Mouse (Mus musculus) mouse embryonic stem cell (cell line): Measurements from ENCODE around the gene Dapl1.

Source experiments
- in situ Hi-C, 2 experiments: fragments of 300-500 bp; cut with MboI; formaldehyde crosslinking; loops; 1 replicate in 1 of 2; 3 replicates in 1 of 2; pipeline ENCODE4 v1.14.3; 2019 to 2020; ENCODE audit warnings: low sequenced_read_pairs in 2 of 2, low pct_unique_long_range_greater_than_20kb in 1 of 2, mixed read lengths in 1 of 2; ENCODE audit not compliant: unreplicated experiment in 1 of 2

Gene Dapl1

DNA sequence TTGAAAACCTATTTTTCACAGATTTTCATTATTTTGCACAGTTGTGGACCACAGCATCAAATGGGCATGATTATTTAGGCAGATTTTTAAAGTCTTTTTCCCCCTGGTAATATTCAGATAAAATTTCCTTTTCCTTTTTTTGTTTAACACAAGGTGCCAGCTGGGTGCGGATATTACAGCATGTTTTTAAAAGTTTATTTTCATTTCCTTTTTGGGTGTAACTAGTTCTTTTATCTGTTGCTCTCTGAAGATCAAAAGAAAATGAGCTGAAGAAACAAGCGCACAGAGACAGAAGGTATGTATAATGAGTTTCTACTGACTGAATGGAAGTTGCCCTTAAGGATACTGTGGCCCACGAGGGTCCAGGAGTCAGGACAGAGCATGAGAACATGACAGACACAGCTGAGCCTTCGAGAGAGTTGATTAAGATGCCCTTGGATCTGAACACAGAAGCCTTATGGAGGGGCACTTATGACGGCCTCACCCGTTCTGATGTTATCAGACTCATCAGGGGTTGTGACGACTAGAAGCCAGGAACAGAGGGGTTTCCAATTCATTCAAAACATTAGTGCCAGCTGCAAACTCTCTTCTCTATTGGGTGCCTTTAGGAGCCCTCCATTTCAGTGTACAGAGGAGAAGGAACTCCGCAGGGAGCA, 14.7 kb upstream of the Dapl1 start:
- in situ Hi-C loops, result no loop called here

DNA sequence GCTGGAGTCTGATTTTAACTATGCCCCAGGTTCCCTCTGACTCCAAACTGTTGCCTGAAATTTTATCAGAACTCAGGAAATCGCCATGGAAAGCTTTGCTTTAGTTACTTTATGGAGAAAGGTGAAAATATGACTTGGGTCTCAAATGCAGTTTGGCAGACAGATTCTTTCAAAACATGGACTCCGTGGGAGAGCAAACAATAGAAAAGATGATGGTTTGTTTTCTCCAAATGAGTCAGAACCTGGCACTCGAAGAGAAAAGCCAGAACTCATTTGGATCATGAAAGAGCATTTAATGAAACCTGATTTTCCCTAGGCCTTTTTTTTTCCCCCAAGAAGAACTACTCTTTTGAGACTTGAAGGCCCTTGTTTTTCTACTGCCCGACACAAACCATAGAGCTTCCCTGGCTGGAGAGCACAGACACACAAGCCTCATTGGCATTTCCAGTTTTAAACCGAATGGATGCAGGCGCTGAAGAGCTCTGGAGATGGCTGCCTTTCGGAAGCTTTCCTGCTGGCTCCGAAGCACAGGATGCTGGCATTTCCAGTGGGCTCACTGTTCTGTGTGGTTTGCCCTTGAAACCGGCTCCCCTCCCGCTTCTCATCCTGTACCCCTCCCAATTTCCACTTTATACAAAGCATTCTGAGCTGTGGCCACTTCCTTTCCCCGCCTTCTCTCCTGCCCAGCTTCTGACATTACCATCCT, 14.0 kb upstream of the Dapl1 start:
- in situ Hi-C loops, result no loop called here

DNA sequence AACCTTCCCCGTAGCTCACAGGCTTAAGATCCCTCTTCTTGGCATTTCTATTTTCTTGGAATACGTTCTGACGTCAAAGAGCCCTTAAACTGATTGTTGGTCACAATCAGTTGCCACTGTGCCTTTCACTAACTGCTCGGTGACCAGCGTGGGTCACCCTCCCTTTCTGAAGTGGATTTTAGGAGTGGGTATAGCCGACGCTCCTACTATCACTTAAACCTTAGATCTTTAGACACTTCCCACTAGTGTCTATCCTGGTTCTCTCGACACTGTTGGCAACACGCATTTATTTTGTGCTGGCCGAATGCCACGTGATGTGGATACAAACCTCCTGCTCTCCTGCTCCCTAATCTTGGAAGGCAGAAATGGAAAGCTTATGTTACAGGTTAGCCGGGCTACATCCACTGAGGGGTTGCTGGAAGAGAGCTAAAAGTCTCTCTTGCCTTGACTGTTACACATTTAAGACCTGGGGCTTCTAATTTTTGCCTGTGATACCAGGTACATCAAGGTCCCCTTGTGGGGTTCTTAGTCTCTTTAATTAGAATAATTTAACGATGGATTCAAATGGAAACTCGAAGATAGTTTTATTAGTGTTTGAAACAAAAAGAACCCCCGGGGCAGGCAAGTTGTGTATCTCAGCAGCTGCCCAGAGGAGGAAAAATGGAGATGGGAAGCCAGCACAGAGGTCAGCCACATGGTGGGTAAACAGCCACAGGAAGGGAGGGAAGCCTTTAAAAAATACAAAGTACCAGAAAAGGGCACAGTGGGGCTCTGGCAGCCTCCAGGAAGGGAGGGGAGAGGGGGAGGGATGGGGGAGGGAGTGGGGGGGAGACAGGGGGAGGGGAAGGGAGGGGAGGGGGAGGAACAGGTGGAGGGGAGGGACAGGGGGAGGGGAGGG, 13.2 kb upstream of the Dapl1 start:
- in situ Hi-C loops, result no loop called here

DNA sequence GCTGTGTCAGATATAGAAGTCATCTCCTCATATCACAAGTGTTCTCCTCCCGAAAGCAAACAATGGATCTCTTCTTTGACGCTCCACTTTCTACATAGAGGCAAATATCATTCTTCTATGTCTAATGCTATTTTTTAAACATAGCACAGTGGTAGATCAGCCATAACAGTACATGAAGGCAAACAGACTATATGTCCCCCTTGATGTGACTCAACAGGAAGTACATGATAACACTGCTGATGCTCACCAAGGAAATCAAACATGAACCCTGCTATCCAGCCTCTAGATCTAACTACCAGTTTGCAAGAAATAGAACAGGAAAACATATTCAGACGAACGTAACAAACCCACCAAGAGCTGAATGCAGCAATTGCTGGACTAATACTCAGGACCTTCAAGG, 10.1 kb upstream of the Dapl1 start:
- in situ Hi-C loops, result no loop called here

DNA sequence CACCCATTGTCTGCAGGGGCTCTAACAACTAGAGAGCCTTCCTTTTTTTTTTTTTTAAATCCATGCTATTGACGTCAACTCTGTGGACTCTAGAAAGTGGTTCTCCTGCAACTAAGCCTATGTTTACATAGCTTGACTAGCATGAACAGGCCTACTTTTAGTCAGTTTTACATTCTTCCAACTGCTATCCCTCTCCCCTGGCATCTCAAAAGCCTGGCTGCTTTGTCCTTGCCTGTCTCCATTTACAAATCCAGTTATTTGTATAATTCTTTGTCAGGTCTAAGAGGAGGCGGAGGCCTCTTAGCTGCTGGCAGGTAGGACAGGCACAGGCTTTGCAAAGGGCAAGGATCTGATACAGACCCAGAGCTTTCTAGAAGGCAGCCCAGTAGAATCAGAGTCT, 627 bp downstream of the Dapl1 start:
- in situ Hi-C loops, result no loop called here

DNA sequence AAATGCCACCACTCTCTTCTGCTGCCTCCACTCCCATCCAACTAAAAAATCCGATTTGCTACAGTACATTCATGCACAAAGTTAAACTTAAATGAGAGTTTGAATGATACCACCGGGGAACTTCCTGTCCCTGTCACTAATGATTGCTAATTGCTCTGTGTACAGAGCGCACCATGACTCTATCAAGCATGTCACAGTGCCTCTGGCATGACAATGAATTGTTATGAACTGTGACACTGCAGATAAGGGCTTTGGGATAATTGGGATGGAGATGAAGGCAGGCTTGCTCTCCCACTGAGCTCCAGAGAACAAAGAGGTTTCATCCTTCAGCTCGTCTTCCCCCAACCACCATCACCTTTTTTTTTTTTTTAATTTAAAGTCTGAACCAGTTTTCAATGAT, 1.2 kb downstream of the Dapl1 start:
- in situ Hi-C loops, result no loop called here

DNA sequence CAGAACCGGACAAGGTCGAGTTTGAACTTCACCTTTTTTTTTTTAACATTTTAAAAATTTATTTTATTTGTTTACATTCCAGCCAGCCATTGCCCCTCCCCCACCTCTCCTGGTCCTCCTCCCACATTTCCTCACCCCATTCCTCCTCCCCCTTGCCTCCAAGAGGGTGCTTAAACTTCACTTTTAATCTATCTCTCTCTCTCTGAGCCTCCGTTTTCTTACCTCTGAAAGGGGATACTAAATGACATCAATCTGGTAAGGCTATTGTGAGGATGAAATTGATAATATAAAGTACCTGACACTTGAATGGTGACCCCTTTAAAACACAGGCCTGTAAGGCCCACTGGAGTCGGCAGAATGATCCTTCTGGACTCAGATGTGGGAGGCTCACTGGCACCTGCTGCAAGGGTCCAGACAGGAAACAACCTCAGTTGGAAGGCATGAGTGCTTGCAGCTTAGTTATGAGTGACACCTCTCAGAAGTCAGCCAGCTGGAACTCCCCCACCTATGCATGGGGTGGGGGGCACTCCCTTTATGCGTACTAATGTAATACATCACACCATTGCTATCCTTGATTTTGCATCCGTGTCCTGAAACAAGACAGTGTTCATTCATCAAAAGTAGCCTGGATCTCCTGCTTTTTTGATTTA, 1.9 kb downstream of the Dapl1 start:
- in situ Hi-C loops, result no loop called here

DNA sequence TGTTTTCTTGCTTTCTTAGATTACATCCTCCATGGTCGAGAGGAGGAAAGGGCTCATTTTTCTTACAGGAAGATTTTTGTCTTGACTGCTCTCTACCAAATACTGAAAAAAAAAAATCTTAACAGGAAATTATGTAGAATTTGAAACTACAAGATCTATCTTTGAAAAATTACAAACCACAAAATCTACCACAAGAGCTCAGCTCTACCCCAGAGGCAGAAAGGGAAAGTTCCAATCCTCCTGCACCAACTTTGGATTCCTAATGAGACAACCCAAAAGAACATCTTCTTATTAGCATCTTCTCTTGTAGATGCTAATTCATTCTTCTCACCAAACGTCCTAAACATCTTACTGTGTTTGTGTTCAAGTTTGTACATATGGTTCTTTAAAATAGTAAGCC, 3.8 kb downstream of the Dapl1 start:
- in situ Hi-C loops, result no loop called here

DNA sequence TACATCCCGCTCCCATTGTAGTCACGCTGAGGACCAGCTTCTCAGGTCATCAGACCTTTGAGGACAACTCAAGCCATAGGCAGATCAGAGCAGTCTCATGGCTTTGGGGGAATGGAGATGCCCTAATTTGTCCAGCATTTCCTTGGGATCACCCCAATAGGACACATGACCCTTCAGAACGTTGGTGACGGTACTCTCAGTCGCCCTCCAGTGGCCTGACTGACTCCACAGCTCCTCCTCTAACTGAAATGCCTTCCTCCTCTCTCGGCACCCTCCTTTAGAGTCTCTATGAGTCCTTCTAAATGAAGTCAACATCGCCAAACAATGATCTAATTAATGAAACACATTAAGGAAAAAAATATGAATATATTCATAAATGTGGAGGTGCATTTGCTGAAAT, 5.9 kb downstream of the Dapl1 start:
- in situ Hi-C loops, result no loop called here

DNA sequence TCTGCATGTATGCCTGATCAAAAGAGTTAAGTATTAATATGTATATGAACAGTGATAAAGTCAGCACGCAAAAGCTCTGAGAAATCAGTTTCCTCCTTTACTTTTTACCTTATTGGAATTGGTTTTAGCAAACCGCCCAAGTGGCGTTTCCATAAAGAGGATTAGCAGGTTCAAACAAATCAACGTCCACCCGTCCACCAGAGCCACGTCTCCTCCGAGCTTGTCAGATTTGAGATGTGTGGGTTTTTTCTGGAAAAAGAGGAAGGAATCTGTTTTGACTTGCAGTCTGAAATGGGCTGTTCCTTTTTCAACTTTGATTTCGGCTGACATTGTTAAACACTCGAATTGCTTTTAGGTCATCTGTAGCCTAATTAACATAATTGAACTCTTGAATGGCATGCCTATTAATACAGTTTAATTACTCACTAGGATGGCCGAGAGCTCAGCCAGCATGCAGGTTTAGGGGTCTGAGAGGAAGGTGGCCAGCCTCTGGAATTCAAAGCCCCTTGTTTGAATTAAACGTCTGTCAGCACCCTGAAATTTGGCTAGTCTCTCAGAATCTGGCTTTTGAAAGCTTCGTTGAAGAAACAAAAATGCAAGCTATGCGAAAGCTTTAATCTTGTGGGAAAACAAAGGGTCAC, 9.1 kb downstream of the Dapl1 start:
- in situ Hi-C loops, result no loop called here

DNA sequence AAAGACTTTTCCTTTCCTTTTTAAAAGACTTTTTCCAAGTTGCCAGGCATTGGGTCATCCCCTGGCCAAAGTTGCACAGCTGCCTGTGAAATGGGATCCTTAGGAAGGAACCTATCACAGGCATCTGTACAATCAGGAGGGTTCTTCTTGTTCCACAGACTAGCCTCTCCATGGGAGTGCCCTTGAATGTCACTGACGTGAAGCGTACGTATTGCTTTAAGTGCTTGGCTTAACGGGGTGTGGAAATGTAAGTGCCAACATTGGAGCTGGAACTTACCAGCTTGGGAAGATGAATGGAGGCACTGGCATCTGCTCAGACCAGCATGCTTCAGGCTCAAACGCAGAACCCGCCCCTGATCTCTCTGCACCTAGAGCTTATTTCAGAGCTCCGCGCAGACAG, 14.7 kb downstream of the Dapl1 start:
- in situ Hi-C loops, result no loop called here

DNA sequence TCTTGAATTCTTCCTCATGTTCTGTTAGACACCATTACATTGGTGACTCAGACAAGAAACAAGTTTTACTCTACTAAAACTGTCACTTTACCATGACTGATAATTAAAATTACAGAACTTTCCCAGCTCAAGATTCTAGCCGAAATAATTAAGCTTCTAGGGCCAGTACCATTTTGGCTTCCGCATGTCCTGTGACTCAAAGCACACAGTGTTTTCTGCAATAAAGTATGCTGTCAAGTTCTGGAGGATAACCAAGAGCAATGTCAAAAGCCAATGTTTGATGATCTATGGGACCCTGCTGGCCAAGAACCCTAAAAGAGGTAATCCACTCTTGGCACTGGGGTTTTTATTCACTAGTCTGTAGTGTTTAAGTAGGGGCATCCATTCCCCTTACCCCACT, 15.3 kb downstream of the Dapl1 start:
- in situ Hi-C loops, result no loop called here

DNA sequence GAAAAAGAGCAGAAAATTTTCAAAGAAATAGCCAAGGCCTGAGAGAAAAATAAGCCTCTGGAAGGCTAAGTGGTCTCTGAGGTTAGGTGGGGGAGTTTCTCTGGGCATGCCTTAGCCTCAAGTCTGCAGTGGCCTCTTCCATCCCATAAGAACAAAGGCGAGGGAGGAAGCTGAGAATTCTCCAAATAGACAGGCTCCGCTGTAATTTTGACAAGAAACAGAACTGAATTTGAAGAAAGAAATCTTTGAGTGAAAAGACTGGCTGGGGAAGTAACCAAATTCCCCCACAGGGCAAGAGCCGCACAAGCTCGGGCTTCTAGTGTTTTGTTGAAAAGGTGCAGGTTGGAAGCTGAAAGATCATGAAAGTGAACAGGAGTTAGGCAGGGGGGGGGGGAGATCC, 24.6 kb downstream of the Dapl1 start:
- in situ Hi-C loops, result no loop called here

DNA sequence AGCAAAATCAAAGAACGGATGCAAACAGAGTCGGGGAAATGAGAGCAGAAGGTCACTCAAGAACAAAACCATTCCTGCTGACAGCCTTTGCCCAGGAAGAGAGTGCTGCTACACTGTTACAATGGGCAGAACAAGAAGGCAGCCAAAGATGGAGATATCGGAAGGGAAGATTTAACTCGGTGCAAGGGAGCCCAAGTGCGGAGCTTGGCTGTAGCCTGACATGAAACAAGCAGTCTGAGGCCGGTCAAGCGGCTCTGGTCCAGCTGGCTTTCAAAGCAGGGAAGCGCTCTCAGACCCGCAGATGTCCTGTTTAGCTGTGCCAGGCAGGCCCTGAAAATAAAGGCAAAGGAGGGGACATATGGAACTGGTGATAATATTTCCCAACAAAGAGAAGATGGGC, 26.0 kb downstream of the Dapl1 start:
- in situ Hi-C loops, result no loop called here

DNA sequence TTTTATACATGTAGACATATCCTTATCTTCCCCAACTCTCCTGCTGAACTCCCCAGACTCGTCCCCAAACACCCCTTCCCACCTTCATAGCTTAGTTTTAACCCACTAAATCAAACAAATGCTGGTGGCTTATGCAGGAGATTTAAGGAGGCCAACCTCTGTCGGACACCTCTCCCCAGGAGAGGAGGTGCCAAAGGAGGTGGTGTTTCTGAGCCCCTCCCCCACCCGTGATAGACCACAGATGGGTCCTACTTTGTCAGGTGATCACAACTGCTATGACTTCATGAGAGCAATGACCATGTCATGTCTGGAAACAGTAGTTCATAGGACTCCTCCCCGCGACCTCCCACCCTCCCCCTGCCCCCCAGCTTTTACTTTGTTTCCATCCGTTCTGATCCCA, 26.4 kb downstream of the Dapl1 start:
- in situ Hi-C loops, result no loop called here

DNA sequence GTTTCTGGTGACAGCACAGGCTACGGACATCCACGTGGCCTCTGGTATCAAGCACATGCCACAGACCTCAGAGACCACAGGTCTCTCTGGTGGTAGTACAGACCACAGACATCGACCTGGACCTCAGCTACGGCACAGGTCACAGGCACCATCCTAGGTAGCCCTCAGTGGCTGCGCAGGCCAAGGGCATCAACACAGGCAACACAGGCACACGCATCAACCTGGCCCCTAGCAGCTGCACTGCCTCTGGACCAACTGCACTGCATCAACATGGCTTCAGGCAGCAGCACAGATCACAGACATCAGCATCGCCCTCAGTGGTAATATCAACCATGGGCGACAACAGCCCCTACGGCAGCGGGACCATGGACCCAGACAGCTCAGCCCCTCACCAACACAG, 36.2 kb downstream of the Dapl1 start:
- in situ Hi-C loops, result no loop called here

DNA sequence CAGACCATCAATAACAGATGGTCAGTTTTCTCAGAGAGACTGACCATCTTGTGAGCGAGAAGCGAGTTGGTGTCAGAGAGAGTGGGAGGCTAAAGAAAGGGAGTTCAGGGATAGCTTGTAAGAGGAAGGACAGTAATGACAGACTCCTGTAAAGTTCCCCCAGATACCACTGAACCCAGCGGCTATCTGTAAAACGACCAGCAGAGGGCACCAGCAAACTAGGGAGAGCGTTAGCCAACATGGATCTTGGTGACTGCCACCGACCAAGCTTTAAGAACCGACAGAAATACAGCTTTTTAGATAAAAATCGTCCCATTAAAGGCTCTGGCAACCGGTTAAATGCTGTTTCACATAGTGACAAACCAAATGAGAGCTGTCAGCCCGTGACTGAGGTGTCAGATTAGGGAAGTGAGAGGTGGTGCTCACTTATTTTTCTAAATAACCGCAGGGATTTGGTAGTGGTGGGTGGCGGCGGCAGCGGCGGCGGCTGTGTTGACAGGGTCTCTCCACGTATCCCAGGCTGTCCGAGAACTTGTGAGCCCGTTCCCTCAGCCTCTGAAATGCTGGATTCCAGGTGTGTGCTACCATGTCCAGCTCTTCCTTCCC, 37.7 kb downstream of the Dapl1 start:
- in situ Hi-C loops, result no loop called here

DNA sequence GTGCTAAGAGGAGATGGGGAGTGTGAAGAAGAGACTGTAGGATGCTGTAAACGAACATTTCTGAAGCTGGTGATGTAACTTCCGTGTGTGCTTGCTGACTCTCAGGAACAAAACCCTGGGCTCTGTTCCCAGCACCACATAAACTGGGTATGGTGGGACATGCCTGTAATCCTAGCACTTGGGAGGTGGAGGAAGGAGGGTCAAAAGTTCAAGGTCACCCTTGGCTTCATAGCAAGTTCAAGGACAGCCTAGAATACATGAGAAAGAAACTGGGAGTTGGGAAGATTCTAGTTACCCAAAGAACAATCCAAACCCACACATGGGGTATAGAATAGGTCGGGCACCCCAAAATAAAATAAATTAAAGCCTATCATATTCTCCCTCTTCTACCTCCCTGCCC, 39.1 kb downstream of the Dapl1 start:
- in situ Hi-C loops, result no loop called here
